Mouse (Mus musculus): Measurements from ENCODE around the gene Emc8.

The Emc8 gene

GRCm38 (mm10) chr8:120668374-120668905 is at the start of gene Emc8:
Gene Emc8 (minus strand): TSS chr8:120668573.
- DNase-seq (ENCODE audit: low spot score in 2 of 2): no peak

GRCm38 (mm10) chr8:120715996-120716680 is 47.8 kb upstream of the Emc8 start:
- DNase-seq (ENCODE audit: low spot score in 2 of 2): no peak

- no peak for DNase-seq (ENCODE audit: low spot score in 2 of 2)
Observed at GRCm38 (mm10) chr8:120715200-120715599, 46.8 kb upstream of the Emc8 start.

GRCm38 (mm10) chr8:120709176-120709575 is 40.8 kb upstream of the Emc8 start:
- no peak for DNase-seq (ENCODE audit: low spot score in 2 of 2)

- no peak for DNase-seq (ENCODE audit: low spot score in 2 of 2)
Observed at GRCm38 (mm10) chr8:120706193-120706592, 37.8 kb upstream of the Emc8 start.

- DNase-seq (ENCODE audit: low spot score in 2 of 2): no peak
Observed at GRCm38 (mm10) chr8:120705163-120705562, 36.8 kb upstream of the Emc8 start.

GRCm38 (mm10) chr8:120704203-120704602 is 35.8 kb upstream of the Emc8 start:
- DNase-seq (ENCODE audit: low spot score in 2 of 2): no peak

- DNase-seq (ENCODE audit: low spot score in 2 of 2): peak in 1 of 2 experiments; percentile 57
Observed at GRCm38 (mm10) chr8:120701758-120702465, 33.5 kb upstream of the Emc8 start.

- no peak for DNase-seq (ENCODE audit: low spot score in 2 of 2)
Observed at GRCm38 (mm10) chr8:120700053-120700452, 31.7 kb upstream of the Emc8 start.

- DNase-seq (ENCODE audit: low spot score in 2 of 2): no peak
Observed at GRCm38 (mm10) chr8:120699565-120699964, 31.2 kb upstream of the Emc8 start.

GRCm38 (mm10) chr8:120699079-120699478 is 30.7 kb upstream of the Emc8 start:
- DNase-seq (ENCODE audit: low spot score in 2 of 2): no peak

GRCm38 (mm10) chr8:120698426-120698825 is 30.1 kb upstream of the Emc8 start:
- no peak for DNase-seq (ENCODE audit: low spot score in 2 of 2)

GRCm38 (mm10) chr8:120697979-120698272 is 29.6 kb upstream of the Emc8 start:
- DNase-seq (ENCODE audit: low spot score in 2 of 2): no peak

- DNase-seq (ENCODE audit: low spot score in 2 of 2): no peak
Observed at GRCm38 (mm10) chr8:120697154-120697978, 29.0 kb upstream of the Emc8 start.

- no peak for DNase-seq (ENCODE audit: low spot score in 2 of 2)
Observed at GRCm38 (mm10) chr8:120696401-120697153, 28.2 kb upstream of the Emc8 start.

GRCm38 (mm10) chr8:120693861-120694493 is 25.6 kb upstream of the Emc8 start:
- no peak for DNase-seq (ENCODE audit: low spot score in 2 of 2)

GRCm38 (mm10) chr8:120692934-120693333 is 24.6 kb upstream of the Emc8 start:
- DNase-seq (ENCODE audit: low spot score in 2 of 2): no peak

GRCm38 (mm10) chr8:120688511-120688910 is 20.1 kb upstream of the Emc8 start:
- DNase-seq (ENCODE audit: low spot score in 2 of 2): no peak

GRCm38 (mm10) chr8:120687786-120688185 is 19.4 kb upstream of the Emc8 start:
- DNase-seq (ENCODE audit: low spot score in 2 of 2): no peak

GRCm38 (mm10) chr8:120686576-120686975 is 18.2 kb upstream of the Emc8 start:
- no peak for DNase-seq (ENCODE audit: low spot score in 2 of 2)

- DNase-seq (ENCODE audit: low spot score in 2 of 2): peak; percentile 49 to 58
Observed at GRCm38 (mm10) chr8:120686051-120686450, 17.7 kb upstream of the Emc8 start.

All from left cerebral cortex, adult 9 months (tissue).